Mouse (Mus musculus) cerebellum, adult 8-10 months (tissue): ENCODE measurements around the gene Mnd1.

Experiments
- DNase-seq: peaks from one replicate; pipeline ENCODE4 v3.0.0; 2022

Gene Mnd1

DNA sequence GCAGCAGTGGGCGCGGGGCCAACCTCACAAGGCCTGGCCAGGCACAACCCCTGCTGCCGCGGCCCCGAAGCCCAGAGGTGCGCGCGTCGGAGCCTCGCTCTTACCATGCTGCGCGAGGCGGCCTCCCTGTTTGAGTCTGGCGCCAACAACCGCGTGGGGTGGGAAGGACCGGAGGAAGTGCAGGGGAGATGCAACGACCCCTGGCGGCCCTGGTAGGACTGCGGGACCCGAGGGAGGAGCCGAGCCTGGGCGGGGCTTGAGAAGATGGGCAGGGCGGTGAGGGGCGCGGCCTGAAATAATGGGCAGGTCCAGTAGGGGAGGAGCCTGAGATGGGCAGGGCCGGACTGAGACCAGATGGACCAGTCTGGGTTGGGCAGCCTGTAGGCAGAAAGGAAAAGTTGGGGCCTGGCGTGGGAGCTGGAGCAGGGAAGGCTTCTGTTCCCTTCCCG, at the start of gene Mnd1:
Mnd1 (minus strand) TSS at position 229 of the 449 bp plus-strand sequence.
- DNase-seq = peak; percentile 95

GRCm38 (mm10) chr3:84204640-84205039, 49.1 kb upstream of the Mnd1 start:
- no peak for DNase-seq

- peak; percentile 95 for DNase-seq
These were observed 45.2 kb upstream of the Mnd1 start for GRCm38 (mm10) chr3:84200559-84201420.

DNA sequence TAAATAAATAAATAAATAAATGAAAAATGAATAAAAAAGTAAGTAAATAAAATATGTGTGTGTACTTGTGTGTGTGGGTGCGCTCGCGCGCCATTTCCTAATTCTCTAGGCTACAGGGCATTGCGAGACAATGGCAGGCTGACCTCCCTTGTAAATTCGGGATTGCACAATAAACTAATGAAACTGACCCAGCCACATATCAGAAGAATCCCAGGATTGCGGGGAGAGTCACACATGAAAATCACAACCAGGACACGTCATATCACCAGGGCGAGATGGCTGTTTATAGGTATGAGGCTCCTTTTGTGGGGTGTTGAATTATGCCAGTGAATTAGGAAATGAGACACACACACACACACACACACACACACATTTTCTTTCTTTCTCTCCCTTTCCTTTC, 43.9 kb upstream of the Mnd1 start:
- DNase-seq = no peak

DNA sequence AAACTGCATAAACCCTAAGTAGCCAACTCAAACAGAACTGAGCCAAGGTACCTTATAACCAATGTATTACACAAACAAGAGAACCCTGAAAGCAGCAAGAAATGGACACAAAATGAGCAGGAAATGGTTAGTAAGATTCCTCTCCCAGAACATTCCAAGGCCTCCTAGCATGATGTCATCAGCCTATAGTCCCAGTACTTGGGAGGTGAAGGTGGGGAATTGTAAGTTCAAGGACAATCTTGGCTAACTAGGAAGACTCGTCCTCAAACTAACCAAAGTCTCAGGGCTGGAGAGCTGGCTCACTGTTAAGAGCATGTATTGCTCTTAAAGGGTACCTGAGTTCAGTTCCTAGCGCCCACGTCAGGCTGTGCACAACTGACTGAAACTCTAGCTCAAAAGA, 42.6 kb upstream of the Mnd1 start:
- no peak for DNase-seq

DNA sequence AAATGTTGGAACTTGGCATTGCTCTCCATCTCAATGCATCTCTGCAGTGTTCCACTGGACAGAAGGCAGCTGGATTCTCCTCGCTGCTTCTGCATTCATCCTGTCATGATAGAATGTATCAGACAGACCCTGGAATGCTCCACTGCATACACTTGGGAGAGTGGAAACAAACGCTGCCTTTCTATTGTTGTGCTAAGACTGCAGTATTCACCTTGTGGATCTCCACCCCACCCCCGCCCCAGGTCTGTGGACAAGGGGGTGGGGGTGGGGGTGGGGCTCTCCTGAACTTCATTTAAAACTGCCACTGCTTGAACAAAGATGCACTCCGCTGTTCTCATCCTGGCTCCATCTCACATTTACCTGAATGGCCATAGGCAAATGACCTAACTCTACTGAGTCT, 38.3 kb upstream of the Mnd1 start:
- DNase-seq = no peak

- DNase-seq = no peak
These were observed 35.7 kb upstream of the Mnd1 start for GRCm38 (mm10) chr3:84191141-84191881.

- no peak for DNase-seq
These were observed 35.0 kb upstream of the Mnd1 start for GRCm38 (mm10) chr3:84190513-84191061.

DNA sequence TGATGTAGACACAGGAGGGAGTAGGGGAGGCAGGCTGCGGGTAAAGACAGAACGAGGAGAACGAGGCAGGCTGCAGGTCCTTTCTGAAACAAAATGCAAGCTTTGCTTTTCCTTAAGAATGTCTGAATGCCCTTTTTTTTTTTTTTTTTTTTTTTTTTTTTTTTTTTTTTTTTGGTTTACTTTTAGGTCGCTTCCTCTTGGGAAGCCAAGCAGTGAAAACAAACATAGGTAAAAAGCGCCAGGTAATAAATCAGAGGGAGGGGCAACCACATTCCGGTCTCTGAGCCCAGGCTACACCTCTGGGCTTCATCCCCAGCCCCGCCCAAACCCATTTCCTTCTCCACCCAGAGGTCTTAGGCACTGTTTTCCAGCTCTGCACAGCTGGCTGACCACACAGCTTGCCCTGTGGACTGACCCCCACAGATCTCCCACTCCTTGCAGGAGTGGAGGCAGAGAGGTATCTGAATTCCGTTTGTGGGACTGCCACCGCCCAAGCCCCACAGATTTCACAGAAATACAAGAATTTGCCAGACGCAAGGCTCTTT, 34.1 kb upstream of the Mnd1 start:
- no peak for DNase-seq

DNA sequence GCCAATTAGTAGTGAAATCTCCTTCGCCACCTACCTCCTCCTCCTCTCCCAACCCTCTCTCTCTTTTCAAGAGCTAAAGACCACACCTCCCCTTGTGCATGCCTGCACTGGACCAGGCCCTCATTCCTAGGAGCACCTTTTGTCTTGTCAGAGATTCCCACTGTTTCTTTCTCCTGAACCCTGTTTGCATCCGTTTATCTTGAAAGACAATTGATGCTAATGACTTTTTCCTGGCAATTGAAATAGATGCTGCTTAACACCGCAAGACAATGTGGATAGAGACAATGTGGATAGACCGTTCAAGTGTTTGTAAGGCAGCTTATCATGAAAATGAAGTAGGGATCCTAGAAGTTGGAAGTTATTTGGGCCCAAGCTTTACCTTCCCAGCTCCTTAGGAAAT, 26.1 kb upstream of the Mnd1 start:
- DNase-seq = no peak

DNA sequence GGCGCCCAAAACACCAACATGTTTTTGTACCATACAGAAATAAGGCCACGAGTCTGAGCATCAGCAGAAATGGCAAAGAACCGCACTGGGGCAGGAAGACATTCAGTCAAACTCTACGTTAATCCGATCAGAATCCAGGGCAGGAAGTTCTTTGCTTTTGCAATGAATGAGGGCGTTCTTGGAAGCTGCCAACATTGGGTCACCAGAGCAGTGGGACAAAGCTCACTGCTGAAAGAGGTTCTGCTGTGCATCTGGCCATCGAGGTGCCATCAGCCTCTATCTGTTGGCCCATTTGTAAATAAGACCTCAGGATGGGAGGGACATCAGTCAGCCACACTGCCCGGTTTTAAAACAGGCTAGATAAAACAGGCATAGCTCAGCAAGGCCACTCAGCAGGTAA, 25.5 kb upstream of the Mnd1 start:
- DNase-seq = no peak

- DNase-seq = no peak
These were observed 24.7 kb upstream of the Mnd1 start for GRCm38 (mm10) chr3:84180304-84180703.

GRCm38 (mm10) chr3:84177834-84178233, 22.2 kb upstream of the Mnd1 start:
- no peak for DNase-seq

- peak; percentile 76 for DNase-seq
These were observed 20.0 kb upstream of the Mnd1 start for GRCm38 (mm10) chr3:84175337-84176315.

DNA sequence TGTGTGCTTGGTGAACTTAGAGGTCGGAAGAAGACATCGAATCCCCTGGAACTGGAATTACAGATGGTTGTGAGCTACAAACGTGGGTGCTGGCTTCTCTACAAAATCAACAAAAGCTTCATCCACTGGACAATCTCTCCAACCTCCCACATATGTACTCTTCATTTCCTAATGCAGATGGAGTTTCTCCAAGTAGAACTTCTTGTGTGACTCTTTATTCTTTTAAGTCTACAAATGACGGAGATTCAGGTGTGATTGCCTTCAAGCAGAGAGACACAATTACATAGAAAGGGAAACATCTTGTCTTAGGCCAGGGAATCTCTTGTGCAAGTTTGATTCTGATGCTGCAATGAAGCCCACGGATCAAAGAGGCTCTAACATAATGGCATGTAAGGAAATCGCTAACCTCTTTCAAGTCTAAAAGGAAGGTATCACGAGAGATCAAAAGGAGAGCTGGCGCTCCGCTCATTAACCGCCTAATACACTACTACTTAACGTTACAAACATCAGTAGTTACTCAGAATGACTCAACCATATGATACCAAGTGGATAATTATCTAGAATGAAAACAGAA, 18.1 kb upstream of the Mnd1 start, which contains the start of gene Gm6525:
Gm6525 (plus strand) TSS at position 524 of the 574 bp plus-strand sequence.
- no peak for DNase-seq

- DNase-seq = no peak
These were observed 16.8 kb upstream of the Mnd1 start for GRCm38 (mm10) chr3:84172406-84172805.

- no peak for DNase-seq
These were observed 13.9 kb upstream of the Mnd1 start for GRCm38 (mm10) chr3:84169393-84170005.

- no peak for DNase-seq
These were observed 13.4 kb upstream of the Mnd1 start for GRCm38 (mm10) chr3:84168943-84169342.

DNA sequence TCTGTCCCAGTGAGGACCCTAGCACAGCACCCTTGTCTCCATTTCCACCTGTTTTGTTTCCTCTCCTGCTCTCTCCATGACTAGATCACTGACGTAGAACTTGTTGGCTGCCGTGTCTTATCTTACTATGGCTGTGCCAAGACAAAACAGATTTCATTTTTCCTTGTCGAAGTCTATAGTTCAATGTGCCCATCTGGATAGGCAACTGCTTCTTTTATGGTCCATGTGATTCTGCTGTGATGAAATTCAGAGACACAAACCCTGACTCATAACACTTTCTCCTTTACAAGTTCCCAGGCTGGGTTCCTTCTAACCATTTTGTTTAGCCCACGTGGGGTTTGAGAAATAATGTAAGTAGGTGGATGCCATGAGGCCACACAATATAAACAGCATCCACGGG, 10.5 kb upstream of the Mnd1 start:
- no peak for DNase-seq

DNA sequence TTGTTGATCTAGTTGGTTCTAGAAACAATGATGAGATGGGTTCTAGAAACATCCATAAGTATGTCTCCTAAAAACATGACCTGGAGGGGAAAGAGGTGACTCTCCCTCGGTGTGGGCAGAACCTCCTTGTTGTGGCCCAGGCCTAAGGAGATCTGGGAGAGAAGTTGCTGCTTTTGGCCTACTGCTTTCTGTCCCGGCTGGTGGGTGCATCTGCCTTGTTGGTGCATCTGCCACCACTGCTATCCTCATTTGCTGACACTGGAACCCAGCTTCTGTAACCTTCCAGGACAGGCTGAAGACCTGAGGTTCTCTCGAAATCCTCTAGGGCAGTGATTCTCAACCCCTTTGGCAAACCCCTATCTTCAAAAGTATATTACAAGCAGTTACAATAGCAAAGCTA, 9.8 kb upstream of the Mnd1 start:
- no peak for DNase-seq
